In the genomic region with DNA sequence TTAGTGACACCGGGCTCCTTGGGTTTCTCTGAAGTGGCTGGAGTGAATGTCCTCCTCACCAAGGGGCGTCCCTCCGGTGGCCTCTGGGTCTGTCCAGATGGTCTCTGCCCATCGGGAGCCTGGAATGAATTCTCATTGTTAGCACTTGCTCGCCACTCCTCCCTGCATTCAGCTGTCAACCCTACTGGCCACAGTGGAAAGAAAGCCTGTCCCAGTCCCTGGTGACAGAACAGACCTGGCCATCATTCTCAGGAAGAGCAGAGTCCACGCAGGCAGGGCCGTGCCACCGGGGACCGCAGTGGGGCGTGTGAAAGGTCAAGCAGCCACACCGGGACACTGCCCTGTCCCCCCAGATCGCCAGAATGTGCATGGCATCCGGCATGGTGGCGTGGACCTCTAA, we compare ENCODE assay signal across 8 mouse cellular contexts. TPM values are rescaled to one million over a fixed set of nuclear protein-coding genes. Genes with fewer than 3 reads are reported as not detected.
DNase-seq lines count a peak whose midpoint lies in the region; ATAC-seq lines count a peak whose summit lies in the region.

No protein-coding gene starts in this region.

- no peak overlapping the region for H3K4me3 ChIP-seq in lung, embryonic 15.5 days
- no peak overlapping the region for H3K4me3 ChIP-seq in forebrain, embryonic 16.5 days (replicated peaks; ENCODE audit: low read length)
- H3K4me3 ChIP-seq in liver, embryonic 13.5 days (replicated peaks): no peak overlapping the region
- no peak overlapping the region for H3K4me3 ChIP-seq in stomach, embryonic 16.5 days (replicated peaks; ENCODE audit: low read length)

- H3K4me1 ChIP-seq in lung, embryonic 15.5 days: peaks cover 71% of the 10 kb centered on the region
- peaks cover 26% of the 10 kb centered on the region for H3K4me1 ChIP-seq in forebrain, embryonic 16.5 days (replicated peaks; ENCODE audit: control insufficient read depth, insufficient read depth, low read length)
- peaks cover 79% of the 10 kb centered on the region for H3K4me1 ChIP-seq in liver, embryonic 13.5 days (replicated peaks)
- H3K4me1 ChIP-seq in stomach, embryonic 16.5 days (ENCODE audit: control insufficient read depth, insufficient read depth, low read length): peaks cover 49% of the 10 kb centered on the region

- H3K4me2 ChIP-seq in lung, embryonic 15.5 days: peak overlapping the region; percentile 51
- H3K4me2 ChIP-seq in forebrain, embryonic 16.5 days (ENCODE audit: low read length): no peak overlapping the region
- H3K4me2 ChIP-seq in liver, embryonic 13.5 days: peak overlapping the region; percentile 1; the same call in 1 of the 2 replicates
- peak overlapping the region; percentile 31 for H3K4me2 ChIP-seq in stomach, embryonic 16.5 days (ENCODE audit: low read depth, low read length)

- H3K9me3 ChIP-seq in lung, embryonic 15.5 days: no peaks in the 10 kb centered on the region
- no peaks in the 10 kb centered on the region for H3K9me3 ChIP-seq in forebrain, embryonic 16.5 days (ENCODE audit: control insufficient read depth, low read length)
- no peaks in the 10 kb centered on the region for H3K9me3 ChIP-seq in liver, embryonic 13.5 days (replicated peaks)
- no peaks in the 10 kb centered on the region for H3K9me3 ChIP-seq in stomach, embryonic 16.5 days (replicated peaks; ENCODE audit: control insufficient read depth, low read length)

- H3K9ac ChIP-seq in lung, embryonic 15.5 days: no peak overlapping the region; the same call in 1 of the 2 replicates
- H3K9ac ChIP-seq in forebrain, embryonic 16.5 days (replicated peaks; ENCODE audit: low read depth, low read length): no peak overlapping the region
- no peak overlapping the region for H3K9ac ChIP-seq in liver, embryonic 13.5 days
- H3K9ac ChIP-seq in stomach, embryonic 16.5 days (ENCODE audit: low read length): peak overlapping the region; percentile 37; the same call in 1 of the 2 replicates

- no peak for ATAC-seq in lung, embryonic 15.5 days (ENCODE audit: borderline replicate concordance, extremely low read depth, low FRiP score, low TSS enrichment)
- ATAC-seq in forebrain, embryonic 16.5 days: no peak
- ATAC-seq in liver, embryonic 13.5 days (ENCODE audit: low read depth): no peak
- no peak for ATAC-seq in stomach, embryonic 16.5 days (ENCODE audit: insufficient read depth, low FRiP score)

- peak overlapping the region; percentile 94 for H3K27ac ChIP-seq in lung, embryonic 15.5 days
- H3K27ac ChIP-seq in forebrain, embryonic 16.5 days (ENCODE audit: low read length): peak overlapping the region; percentile 23
- peak overlapping the region; percentile 78 for H3K27ac ChIP-seq in liver, embryonic 13.5 days
- peak overlapping the region; percentile 95 for H3K27ac ChIP-seq in stomach, embryonic 16.5 days (ENCODE audit: low read length)

- no peaks in the 10 kb centered on the region for H3K27me3 ChIP-seq in lung, embryonic 15.5 days
- no peaks in the 10 kb centered on the region for H3K27me3 ChIP-seq in forebrain, embryonic 16.5 days (replicated peaks; ENCODE audit: control insufficient read depth, insufficient read depth, low read length)
- H3K27me3 ChIP-seq in liver, embryonic 13.5 days: no peaks in the 10 kb centered on the region
- H3K27me3 ChIP-seq in stomach, embryonic 16.5 days (ENCODE audit: control insufficient read depth, insufficient read depth, low read length): no peaks in the 10 kb centered on the region

- WGBS in lung, embryonic 15.5 days: 44% methylated on average over 14 of the region's 14 CpGs
- WGBS in forebrain, embryonic 16.5 days: 23% methylated on average over 14 of the region's 14 CpGs
- 45% methylated on average over 14 of the region's 14 CpGs for WGBS in liver, embryonic 13.5 days (ENCODE audit: insufficient replicate concordance)
- 50% methylated on average over 14 of the region's 14 CpGs for WGBS in stomach, embryonic 16.5 days

- H3K36me3 ChIP-seq in lung, embryonic 15.5 days: no peaks in the 10 kb centered on the region
- H3K36me3 ChIP-seq in forebrain, embryonic 16.5 days (ENCODE audit: control insufficient read depth, insufficient read depth): no peaks in the 10 kb centered on the region
- H3K36me3 ChIP-seq in liver, embryonic 13.5 days: no peaks in the 10 kb centered on the region
- H3K36me3 ChIP-seq in stomach, embryonic 16.5 days (ENCODE audit: control insufficient read depth, insufficient read depth, low read length): no peaks in the 10 kb centered on the region

- DNase-seq in lung, adult 18-20 months: no peak
- no peak for DNase-seq in liver, embryonic 13.5 days
- DNase-seq in left cerebral cortex, adult 11 months (ENCODE audit: low spot score): no peak
- no peak for DNase-seq in urinary bladder, postnatal 10 days (ENCODE audit: low spot score)
- DNase-seq in frontal cortex, postnatal 25 days (ENCODE audit: low spot score in 2 of 2): no peak

RNA-seq across cellular contexts. Expression of a gene that starts 33.2 kb away (rescaled TPM):
- 15.5 and 17.6 TPM in 2 replicates for polyA plus RNA-seq in lung, embryonic 15.5 days (2015; fragmentation: Nextera tagmentation; extraction: Ambion mirVana)
- polyA plus RNA-seq in forebrain, embryonic 16.5 days (2015; fragmentation: Nextera tagmentation; extraction: Ambion mirVana): 18.7 and 19.6 TPM in 2 replicates
- 3.9 and 5.2 TPM in 2 replicates for polyA plus RNA-seq in liver, embryonic 13.5 days (2015; fragmentation: Nextera tagmentation; extraction: Ambion mirVana)
- polyA plus RNA-seq in stomach, embryonic 16.5 days (2015; fragmentation: Nextera tagmentation; extraction: Ambion mirVana): 14.3 and 16.7 TPM in 2 replicates

RNA-seq across cellular contexts. Expression of a gene that starts 57.4 kb away (rescaled TPM):
- polyA plus RNA-seq in lung, embryonic 15.5 days (2015; fragmentation: Nextera tagmentation; extraction: Ambion mirVana): 690 and 692 TPM in 2 replicates
- 286 and 298 TPM in 2 replicates for polyA plus RNA-seq in forebrain, embryonic 16.5 days (2015; fragmentation: Nextera tagmentation; extraction: Ambion mirVana)
- polyA plus RNA-seq in liver, embryonic 13.5 days (2015; fragmentation: Nextera tagmentation; extraction: Ambion mirVana): 137 and 146 TPM in 2 replicates
- 606 and 633 TPM in 2 replicates for polyA plus RNA-seq in stomach, embryonic 16.5 days (2015; fragmentation: Nextera tagmentation; extraction: Ambion mirVana)

Comparison
In these comparisons a context has a peak if more than half of its experiments do, and no peak if none do; other contexts are left out.
1. H3K27ac ChIP-seq: peak in every context shown above with its lines; median percentile 95 in stomach, embryonic 16.5 days; 94 in lung, embryonic 15.5 days; 78 in liver, embryonic 13.5 days; 23 in forebrain, embryonic 16.5 days.